Mouse (Mus musculus) liver, embryonic 14.5 days (tissue): Measurements from ENCODE around the gene Slc5a6.

Experiments used
- CTCF ChIP-seq: IDR thresholded peaks from 2 replicates; pipeline ENCODE4 v1.5.1; 2016; ENCODE audit warnings: antibody characterized with exemption, low read depth, control low read depth
- EP300 ChIP-seq: IDR thresholded peaks from 2 replicates; pipeline ENCODE4 v1.6.1; 2016; ENCODE audit warnings: antibody characterized with exemption, low read depth

GRCm38 (mm10) chr5:30992980-30993676 lies 55.6 kb downstream of the Slc5a6 start:
- TF ChIP-seq CTCF = no peak
- TF ChIP-seq EP300 = no peak
